Mouse (Mus musculus): ENCODE data around the gene Tlr6. TPM values are rescaled to one million over a fixed set of nuclear protein-coding genes. Genes with fewer than 3 reads are reported as not detected.

Tlr6 gene
- polyA plus RNA-seq, 1 experiment from 2014 or later: 0.79 TPM

DNA sequence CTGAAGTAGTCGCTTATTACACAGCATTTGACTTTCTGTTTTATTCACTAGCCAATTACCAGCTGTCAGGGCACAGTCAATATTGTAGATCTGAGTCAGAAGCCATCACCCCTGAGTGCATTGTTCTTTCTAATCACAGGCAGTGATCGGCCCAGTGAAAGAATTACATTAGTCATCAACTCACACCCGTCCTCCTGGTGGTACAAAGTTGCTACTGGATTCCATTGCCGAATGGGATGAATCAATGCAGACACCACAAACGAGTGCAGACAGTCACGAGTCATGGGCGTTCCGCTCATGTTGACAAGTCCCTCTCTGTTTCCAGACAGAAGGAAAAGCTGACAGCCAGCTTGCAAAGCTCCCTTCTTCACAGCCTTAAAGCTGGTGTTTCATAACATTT is 32.6 kb upstream of the Tlr6 start:
- H3K9ac ChIP-seq (replicated peaks): no peak overlapping the region
- whole genome bisulfite sequencing (ENCODE audit: insufficient replicate concordance): 68% methylated on average over 8 of the region's 8 CpGs
- no peak for TF ChIP-seq EP300 (IDR thresholded peaks at IDR 0.05; ENCODE audit: low read depth)
- TF ChIP-seq CTCF (IDR thresholded peaks at IDR 0.05; ENCODE audit: low read depth): 0 out of 2 replicates have a peak, but pooled peaks have one; percentile 15
- H3K27ac ChIP-seq (ENCODE audit: low read depth): no peak overlapping the region
- no peak overlapping the region for H3K4me3 ChIP-seq (ENCODE audit: low read depth, low read length)
- no peaks in the 10 kb centered on the region for H3K27me3 ChIP-seq (ENCODE audit: insufficient read depth, low read length)
- DNase-seq: no peak
- H3K9me3 ChIP-seq (ENCODE audit: low read length): no peaks in the 10 kb centered on the region
- H3K36me3 ChIP-seq (replicated peaks; ENCODE audit: insufficient read depth, low read length): peaks cover 5% of the 10 kb centered on the region; the same call in 1 of the 2 replicates
- no peak overlapping the region for H3K4me2 ChIP-seq (ENCODE audit: low read depth, low read length)
- ATAC-seq: no peak
- no peaks in the 10 kb centered on the region for H3K4me1 ChIP-seq (ENCODE audit: insufficient read depth)

DNA sequence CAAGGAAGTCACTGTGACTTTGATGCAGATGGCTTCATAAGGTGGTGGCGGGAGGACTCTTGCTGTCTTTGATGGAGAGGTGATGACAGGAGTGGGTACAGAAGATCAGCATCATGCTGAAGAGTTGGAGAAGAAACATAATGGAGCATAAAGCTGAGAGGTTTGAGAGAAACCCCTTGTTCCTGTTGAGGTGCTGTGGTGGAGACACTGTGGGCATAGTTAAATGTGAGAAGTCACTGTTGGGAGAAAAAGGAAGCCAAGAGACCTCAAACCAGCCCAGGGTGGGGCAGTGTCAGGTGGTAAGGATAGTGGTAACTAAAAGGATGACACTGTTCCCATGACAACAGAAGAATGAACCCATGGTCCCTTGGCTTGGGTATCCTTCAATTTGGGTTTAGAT is 30.0 kb upstream of the Tlr6 start:
- Histone ChIP-seq H3K4me2 (ENCODE audit: low read depth, low read length) (no peak overlapping the region), H3K36me3 (replicated peaks; ENCODE audit: insufficient read depth, low read length) (0 out of 2 replicates have a peak, but pooled peaks cover 9% of the 10 kb centered on the region), H3K4me3 (ENCODE audit: low read depth, low read length) (no peak overlapping the region), H3K27ac (ENCODE audit: low read depth) (no peak overlapping the region), H3K4me1 (ENCODE audit: insufficient read depth) (no peaks in the 10 kb centered on the region), H3K9ac (replicated peaks) (no peak overlapping the region), H3K27me3 (ENCODE audit: insufficient read depth, low read length) (no peaks in the 10 kb centered on the region), H3K9me3 (ENCODE audit: low read length) (no peaks in the 10 kb centered on the region)
- DNase-seq: no peak
- no peak for ATAC-seq
- TF ChIP-seq EP300 (IDR thresholded peaks at IDR 0.05; ENCODE audit: low read depth) (no peak), CTCF (IDR thresholded peaks at IDR 0.05; ENCODE audit: low read depth) (no peak)
- WGBS (ENCODE audit: insufficient replicate concordance): 73% methylated on average over 1 of the region's 1 CpGs

DNA sequence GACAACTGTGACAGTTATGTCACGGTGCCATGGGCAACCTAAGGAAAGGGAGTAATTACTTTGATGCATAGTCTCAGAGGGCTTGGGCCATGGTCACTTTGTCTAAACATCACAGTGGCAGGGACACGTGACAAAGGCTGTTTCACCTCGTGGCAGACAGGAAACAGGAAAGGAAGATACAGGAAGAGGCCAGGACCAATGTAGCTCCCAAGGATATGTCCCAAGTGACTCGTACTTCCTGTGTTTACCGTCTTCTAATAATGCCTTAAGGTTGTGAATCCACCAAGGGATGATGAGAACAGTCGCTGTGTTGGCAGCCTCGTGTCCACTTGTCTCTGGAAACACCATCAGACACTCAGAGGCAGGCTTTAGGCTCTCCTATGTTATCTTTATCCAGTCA is 26.1 kb upstream of the Tlr6 start:
- DNase-seq: no peak

DNA sequence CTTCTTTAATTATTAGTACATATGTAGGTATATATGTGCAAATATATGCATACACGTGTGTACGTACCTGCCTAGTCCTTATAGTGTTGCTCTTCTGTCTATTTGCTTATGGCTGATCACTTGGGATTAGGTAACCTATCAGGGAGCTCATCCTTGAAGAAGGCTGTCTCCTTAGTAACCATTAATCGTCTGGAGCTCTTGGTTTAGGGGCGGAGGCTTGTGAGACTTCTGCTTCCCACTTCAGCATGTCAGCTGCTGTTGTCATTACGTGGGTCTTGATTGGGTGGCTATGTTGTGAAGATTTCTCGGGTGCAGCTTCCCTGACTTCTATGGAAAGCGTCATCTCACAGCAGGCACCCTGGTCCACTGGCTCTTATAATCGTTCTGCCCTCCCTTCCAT is 17.2 kb upstream of the Tlr6 start:
- Histone ChIP-seq H3K4me2 (ENCODE audit: low read depth, low read length) (no peak overlapping the region), H3K36me3 (replicated peaks; ENCODE audit: insufficient read depth, low read length) (peaks cover 13% of the 10 kb centered on the region), H3K4me3 (ENCODE audit: low read depth, low read length) (no peak overlapping the region), H3K4me1 (ENCODE audit: insufficient read depth) (peaks cover 4% of the 10 kb centered on the region; the same call in 1 of the 2 replicates), H3K27ac (ENCODE audit: low read depth) (no peak overlapping the region), H3K9me3 (ENCODE audit: low read length) (no peaks in the 10 kb centered on the region), H3K9ac (replicated peaks) (no peak overlapping the region), H3K27me3 (ENCODE audit: insufficient read depth, low read length) (no peaks in the 10 kb centered on the region)
- ATAC-seq (no peak), DNase-seq (no peak)
- WGBS (ENCODE audit: insufficient replicate concordance): 71% methylated on average over 8 of the region's 8 CpGs
- TF ChIP-seq EP300 (IDR thresholded peaks at IDR 0.05; ENCODE audit: low read depth) (no peak), CTCF (IDR thresholded peaks at IDR 0.05; ENCODE audit: low read depth) (no peak)

More for the DNA sequence above, 26.1 kb upstream of the Tlr6 start:
- Histone ChIP-seq H3K9me3 (ENCODE audit: low read length) (no peaks in the 10 kb centered on the region), H3K4me3 (ENCODE audit: low read depth, low read length) (no peak overlapping the region), H3K4me2 (ENCODE audit: low read depth, low read length) (no peak overlapping the region), H3K9ac (replicated peaks) (no peak overlapping the region), H3K36me3 (replicated peaks; ENCODE audit: insufficient read depth, low read length) (peaks cover 24% of the 10 kb centered on the region), H3K27ac (ENCODE audit: low read depth) (no peak overlapping the region), H3K4me1 (ENCODE audit: insufficient read depth) (no peaks in the 10 kb centered on the region), H3K27me3 (ENCODE audit: insufficient read depth, low read length) (no peaks in the 10 kb centered on the region)
- TF ChIP-seq EP300 (IDR thresholded peaks at IDR 0.05; ENCODE audit: low read depth): no peak
- TF ChIP-seq CTCF (IDR thresholded peaks at IDR 0.05; ENCODE audit: low read depth): no peak
- WGBS (ENCODE audit: insufficient replicate concordance): 47% methylated on average over 7 of the region's 7 CpGs
- ATAC-seq: no peak

DNA sequence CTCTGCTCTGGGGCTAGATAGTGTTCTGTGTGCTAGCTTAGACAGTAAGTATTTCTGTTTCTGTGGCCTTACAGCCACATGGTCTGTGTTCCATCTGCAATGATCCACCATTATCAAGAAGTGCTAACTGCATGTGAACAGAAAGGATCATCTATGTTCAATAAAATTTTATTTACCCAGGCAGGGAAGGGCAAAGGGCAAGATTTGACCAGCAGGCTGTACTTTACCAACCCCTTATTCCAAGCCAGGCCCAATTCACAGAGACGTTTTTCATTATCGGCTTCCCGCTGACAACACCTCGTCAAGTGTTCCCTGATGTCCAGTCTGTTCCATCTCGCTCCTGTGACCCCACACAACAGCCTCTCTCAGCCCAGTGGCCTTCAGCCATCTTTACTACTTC is 15.2 kb upstream of the Tlr6 start:
- no peak for DNase-seq
- 0 out of 2 replicates have a peak overlapping the region, but pooled peaks have one; percentile 31 for H3K27ac ChIP-seq (ENCODE audit: low read depth)
- H3K9ac ChIP-seq (replicated peaks): no peak overlapping the region
- H3K27me3 ChIP-seq (ENCODE audit: insufficient read depth, low read length): no peaks in the 10 kb centered on the region
- peak; percentile 40; the same call in 1 of the 2 replicates for ATAC-seq
- peaks cover 7% of the 10 kb centered on the region; the same call in 1 of the 2 replicates for H3K4me1 ChIP-seq (ENCODE audit: insufficient read depth)
- 0 out of 2 replicates have a peak overlapping the region, but pooled peaks have one; percentile 23 for H3K4me2 ChIP-seq (ENCODE audit: low read depth, low read length)
- H3K9me3 ChIP-seq (ENCODE audit: low read length): no peaks in the 10 kb centered on the region
- TF ChIP-seq EP300 (IDR thresholded peaks at IDR 0.05; ENCODE audit: low read depth) (no peak), CTCF (IDR thresholded peaks at IDR 0.05; ENCODE audit: low read depth) (no peak)
- WGBS (ENCODE audit: insufficient replicate concordance): 61% methylated on average over 5 of the region's 5 CpGs
- peaks cover 3% of the 10 kb centered on the region; the same call in 1 of the 2 replicates for H3K36me3 ChIP-seq (replicated peaks; ENCODE audit: insufficient read depth, low read length)
- no peak overlapping the region for H3K4me3 ChIP-seq (ENCODE audit: low read depth, low read length)

DNA sequence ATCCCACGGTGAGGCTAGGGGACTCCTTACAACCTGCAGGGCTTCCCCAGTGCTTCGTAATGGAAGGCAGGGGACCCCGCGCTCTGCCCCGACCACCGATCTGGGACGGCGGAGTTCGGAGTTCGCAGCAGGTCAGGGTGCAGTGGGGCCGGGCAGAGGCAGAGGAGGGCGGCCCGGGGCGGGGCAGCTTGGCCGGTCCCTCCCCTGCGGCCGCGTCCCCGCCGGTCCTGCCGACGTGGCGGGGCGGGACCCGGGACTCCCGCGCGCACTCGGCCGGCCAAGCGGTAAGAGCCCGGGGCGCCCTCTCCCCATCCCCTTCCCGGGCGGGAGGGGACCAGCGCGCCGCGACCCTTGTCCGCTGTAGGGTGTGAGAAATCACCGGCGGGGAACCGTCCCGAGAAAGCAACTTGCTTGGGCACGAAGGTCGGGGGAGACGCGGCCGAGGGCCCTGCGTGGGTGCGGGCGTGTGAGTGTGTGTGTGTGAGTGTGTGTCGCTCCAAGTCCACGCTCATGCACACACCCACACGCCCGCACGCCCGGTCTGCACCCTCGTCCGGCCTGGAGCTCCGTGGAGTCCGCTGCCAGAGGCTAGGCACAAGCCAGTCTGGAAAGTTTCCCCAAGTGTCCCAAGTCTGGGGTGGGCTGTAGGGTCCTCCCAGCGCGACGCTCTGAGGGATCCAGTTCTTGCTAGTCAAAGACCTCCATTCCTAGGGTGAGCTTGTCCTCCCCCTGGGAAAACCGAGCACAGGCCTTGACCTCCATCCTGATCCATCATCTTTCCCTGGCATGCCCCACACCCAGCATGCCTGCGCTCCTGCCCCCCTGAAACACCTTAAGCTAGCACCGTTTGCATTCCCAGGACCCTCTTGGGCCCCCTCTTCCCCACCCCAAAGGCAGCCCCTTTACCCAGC is 10.2 kb upstream of the Tlr6 start, which contains the start of gene Fam114a1:
Fam114a1 (plus strand) TSS at position 211 of the 911 bp plus-strand sequence.
- H3K27ac ChIP-seq (ENCODE audit: low read depth): peak within 1 kb of the TSS; percentile 48

More for the DNA sequence above, 10.2 kb upstream of the Tlr6 start, which contains the start of gene Fam114a1:
- H3K9ac ChIP-seq (replicated peaks): peak within 1 kb of the TSS; percentile 68
- peak within 1 kb of the TSS; percentile 57 for H3K4me3 ChIP-seq (ENCODE audit: low read depth, low read length)
- WGBS (ENCODE audit: insufficient replicate concordance): 2% methylated on average over 62 of the region's 68 CpGs
- TF ChIP-seq CTCF (IDR thresholded peaks at IDR 0.05; ENCODE audit: low read depth): no peak
- TF ChIP-seq EP300 (IDR thresholded peaks at IDR 0.05; ENCODE audit: low read depth): no peak
- peak; percentile 92 for ATAC-seq
- DNase-seq: peak; percentile 82
- peak within 1 kb of the TSS; percentile 73 for H3K4me2 ChIP-seq (ENCODE audit: low read depth, low read length)
- no peaks in the 10 kb centered on the region for H3K36me3 ChIP-seq (replicated peaks; ENCODE audit: insufficient read depth, low read length)
- H3K9me3 ChIP-seq (ENCODE audit: low read length): no peaks in the 10 kb centered on the region
- no peaks in the 10 kb centered on the region for H3K27me3 ChIP-seq (ENCODE audit: insufficient read depth, low read length)
- H3K4me1 ChIP-seq (ENCODE audit: insufficient read depth): peaks cover 3% of the 10 kb centered on the region; the same call in 1 of the 2 replicates
